Mouse (Mus musculus): ENCODE results near the gene Gse1. TPM values are rescaled to one million over a fixed set of nuclear protein-coding genes. Genes with fewer than 3 reads are reported as not detected.

Gse1 gene
- polyA plus RNA-seq, 1 experiment from 2014 or later, result 23.9 TPM

- H3K4me1 ChIP-seq (replicated peaks; ENCODE audit: control insufficient read depth, insufficient read depth, low read length), result peaks cover 50% of the 10 kb centered on the region
Observed at GRCm38 (mm10) chr8:120374070-120374469, 145.8 kb downstream of the Gse1 start.

GRCm38 (mm10) chr8:120374514-120374913 lies 146.3 kb downstream of the Gse1 start:
- DNase-seq (ENCODE audit: low spot score) (no peak), ATAC-seq (ENCODE audit: low FRiP score) (0 out of 2 replicates have a peak, but pooled peaks have one; percentile 19)
- H3K9me3 ChIP-seq (ENCODE audit: control insufficient read depth, low read length), result no peaks in the 10 kb centered on the region
- H3K9ac ChIP-seq, result peak overlapping the region; percentile 11; the same call in 1 of the 2 replicates
- H3K4me3 ChIP-seq (replicated peaks; ENCODE audit: low read length), result no peak overlapping the region
- no peak overlapping the region for H3K4me2 ChIP-seq (replicated peaks)
- WGBS, result 27% methylated on average over 9 of the region's 9 CpGs
- H3K36me3 ChIP-seq (replicated peaks; ENCODE audit: control insufficient read depth, insufficient read depth), result no peaks in the 10 kb centered on the region
- peak overlapping the region; percentile 69 for H3K27ac ChIP-seq
- no peaks in the 10 kb centered on the region for H3K27me3 ChIP-seq (ENCODE audit: control insufficient read depth, insufficient read depth, low read length)
- peaks cover 51% of the 10 kb centered on the region for H3K4me1 ChIP-seq (replicated peaks; ENCODE audit: control insufficient read depth, insufficient read depth, low read length)

More at GRCm38 (mm10) chr8:120374070-120374469, 145.8 kb downstream of the Gse1 start:
- ATAC-seq (ENCODE audit: low FRiP score) (0 out of 2 replicates have a peak, but pooled peaks have one; percentile 7), DNase-seq (ENCODE audit: low spot score) (no peak)
- Histone ChIP-seq H3K36me3 (replicated peaks; ENCODE audit: control insufficient read depth, insufficient read depth) (no peaks in the 10 kb centered on the region), H3K4me2 (replicated peaks) (no peak overlapping the region), H3K9ac (0 out of 2 replicates have a peak overlapping the region, but pooled peaks have one; percentile 11), H3K27me3 (ENCODE audit: control insufficient read depth, insufficient read depth, low read length) (no peaks in the 10 kb centered on the region), H3K27ac (peak overlapping the region; percentile 69), H3K9me3 (ENCODE audit: control insufficient read depth, low read length) (no peaks in the 10 kb centered on the region), H3K4me3 (replicated peaks; ENCODE audit: low read length) (no peak overlapping the region)
- whole genome bisulfite sequencing, result 77% methylated on average over 1 of the region's 1 CpGs

GRCm38 (mm10) chr8:120375170-120375569 lies 146.9 kb downstream of the Gse1 start:
- H3K36me3 ChIP-seq (replicated peaks; ENCODE audit: control insufficient read depth, insufficient read depth), result no peaks in the 10 kb centered on the region
- whole genome bisulfite sequencing, result 39% methylated on average over 5 of the region's 5 CpGs
- H3K4me2 ChIP-seq (replicated peaks), result no peak overlapping the region
- DNase-seq (ENCODE audit: low spot score) (no peak), ATAC-seq (ENCODE audit: low FRiP score) (peak; percentile 28; the same call in 1 of the 2 replicates)
- no peaks in the 10 kb centered on the region for H3K27me3 ChIP-seq (ENCODE audit: control insufficient read depth, insufficient read depth, low read length)
- peaks cover 51% of the 10 kb centered on the region for H3K4me1 ChIP-seq (replicated peaks; ENCODE audit: control insufficient read depth, insufficient read depth, low read length)
- peak overlapping the region; percentile 69; the same call in 1 of the 2 replicates for H3K27ac ChIP-seq
- H3K9me3 ChIP-seq (ENCODE audit: control insufficient read depth, low read length), result no peaks in the 10 kb centered on the region
- no peak overlapping the region for H3K4me3 ChIP-seq (replicated peaks; ENCODE audit: low read length)
- no peak overlapping the region for H3K9ac ChIP-seq

- H3K27me3 ChIP-seq (ENCODE audit: control insufficient read depth, insufficient read depth, low read length), result no peaks in the 10 kb centered on the region
- DNase-seq (ENCODE audit: low spot score) (no peak), ATAC-seq (ENCODE audit: low FRiP score) (no peak)
- no peak overlapping the region; the same call in 1 of the 2 replicates for H3K27ac ChIP-seq
- H3K9me3 ChIP-seq (ENCODE audit: control insufficient read depth, low read length), result no peaks in the 10 kb centered on the region
- H3K36me3 ChIP-seq (replicated peaks; ENCODE audit: control insufficient read depth, insufficient read depth), result no peaks in the 10 kb centered on the region
- H3K9ac ChIP-seq, result no peak overlapping the region
- no peak overlapping the region for H3K4me2 ChIP-seq (replicated peaks)
- no peak overlapping the region for H3K4me3 ChIP-seq (replicated peaks; ENCODE audit: low read length)
- H3K4me1 ChIP-seq (replicated peaks; ENCODE audit: control insufficient read depth, insufficient read depth, low read length), result peaks cover 61% of the 10 kb centered on the region
- 20% methylated on average over 4 of the region's 4 CpGs for whole genome bisulfite sequencing
Observed at GRCm38 (mm10) chr8:120376215-120376614, 148.0 kb downstream of the Gse1 start.

- H3K4me3 ChIP-seq (replicated peaks; ENCODE audit: low read length), result no peak overlapping the region
- DNase-seq (ENCODE audit: low spot score), result no peak
- ATAC-seq (ENCODE audit: low FRiP score), result no peak
- no peaks in the 10 kb centered on the region for H3K36me3 ChIP-seq (replicated peaks; ENCODE audit: control insufficient read depth, insufficient read depth)
- no peak overlapping the region for H3K9ac ChIP-seq
- H3K27me3 ChIP-seq (ENCODE audit: control insufficient read depth, insufficient read depth, low read length), result no peaks in the 10 kb centered on the region
- H3K4me1 ChIP-seq (replicated peaks; ENCODE audit: control insufficient read depth, insufficient read depth, low read length), result peaks cover 69% of the 10 kb centered on the region
- WGBS, result 36% methylated on average over 22 of the region's 22 CpGs
- peak overlapping the region; percentile 35 for H3K27ac ChIP-seq
- H3K4me2 ChIP-seq (replicated peaks), result no peak overlapping the region
- H3K9me3 ChIP-seq (ENCODE audit: control insufficient read depth, low read length), result no peaks in the 10 kb centered on the region
Observed at GRCm38 (mm10) chr8:120376847-120377802, 148.9 kb downstream of the Gse1 start.

- no peak overlapping the region for H3K4me2 ChIP-seq (replicated peaks)
- H3K27me3 ChIP-seq (ENCODE audit: control insufficient read depth, insufficient read depth, low read length), result no peaks in the 10 kb centered on the region
- no peak for DNase-seq (ENCODE audit: low spot score)
- H3K4me3 ChIP-seq (replicated peaks; ENCODE audit: low read length), result no peak overlapping the region
- no peaks in the 10 kb centered on the region for H3K36me3 ChIP-seq (replicated peaks; ENCODE audit: control insufficient read depth, insufficient read depth)
- ATAC-seq (ENCODE audit: low FRiP score), result no peak
- H3K27ac ChIP-seq, result no peak overlapping the region
- no peak overlapping the region for H3K9ac ChIP-seq
- no peaks in the 10 kb centered on the region for H3K9me3 ChIP-seq (ENCODE audit: control insufficient read depth, low read length)
- H3K4me1 ChIP-seq (replicated peaks; ENCODE audit: control insufficient read depth, insufficient read depth, low read length), result peaks cover 76% of the 10 kb centered on the region
- WGBS, result 65% methylated on average over 7 of the region's 7 CpGs
Observed at GRCm38 (mm10) chr8:120377803-120378189, 149.5 kb downstream of the Gse1 start.

GRCm38 (mm10) chr8:120378306-120378705 lies 150.1 kb downstream of the Gse1 start:
- peaks cover 81% of the 10 kb centered on the region for H3K4me1 ChIP-seq (replicated peaks; ENCODE audit: control insufficient read depth, insufficient read depth, low read length)
- H3K27ac ChIP-seq, result no peak overlapping the region
- 32% methylated on average over 16 of the region's 16 CpGs for WGBS
- no peaks in the 10 kb centered on the region for H3K27me3 ChIP-seq (ENCODE audit: control insufficient read depth, insufficient read depth, low read length)
- ATAC-seq (ENCODE audit: low FRiP score) (no peak), DNase-seq (ENCODE audit: low spot score) (no peak)
- H3K36me3 ChIP-seq (replicated peaks; ENCODE audit: control insufficient read depth, insufficient read depth), result no peaks in the 10 kb centered on the region
- H3K4me2 ChIP-seq (replicated peaks), result no peak overlapping the region
- no peak overlapping the region for H3K4me3 ChIP-seq (replicated peaks; ENCODE audit: low read length)
- H3K9me3 ChIP-seq (ENCODE audit: control insufficient read depth, low read length), result no peaks in the 10 kb centered on the region
- H3K9ac ChIP-seq, result peak overlapping the region; percentile 10; the same call in 1 of the 2 replicates

- Histone ChIP-seq H3K9me3 (ENCODE audit: control insufficient read depth, low read length) (no peaks in the 10 kb centered on the region), H3K4me3 (replicated peaks; ENCODE audit: low read length) (no peak overlapping the region), H3K36me3 (replicated peaks; ENCODE audit: control insufficient read depth, insufficient read depth) (no peaks in the 10 kb centered on the region), H3K4me1 (replicated peaks; ENCODE audit: control insufficient read depth, insufficient read depth, low read length) (peaks cover 86% of the 10 kb centered on the region), H3K27ac (no peak overlapping the region), H3K27me3 (ENCODE audit: control insufficient read depth, insufficient read depth, low read length) (no peaks in the 10 kb centered on the region), H3K9ac (peak overlapping the region; percentile 10; the same call in 1 of the 2 replicates), H3K4me2 (replicated peaks) (no peak overlapping the region)
- 34% methylated on average over 3 of the region's 3 CpGs for WGBS
- DNase-seq (ENCODE audit: low spot score) (no peak), ATAC-seq (ENCODE audit: low FRiP score) (no peak)
Observed at GRCm38 (mm10) chr8:120379015-120379414, 150.8 kb downstream of the Gse1 start.

GRCm38 (mm10) chr8:120381865-120382264 lies 153.6 kb downstream of the Gse1 start:
- Histone ChIP-seq H3K4me1 (replicated peaks; ENCODE audit: control insufficient read depth, insufficient read depth, low read length) (peaks cover 60% of the 10 kb centered on the region), H3K9ac (no peak overlapping the region; the same call in 1 of the 2 replicates), H3K9me3 (ENCODE audit: control insufficient read depth, low read length) (0 out of 2 replicates have a peak, but pooled peaks cover 3% of the 10 kb centered on the region), H3K27ac (peak overlapping the region; percentile 65), H3K4me3 (replicated peaks; ENCODE audit: low read length) (no peak overlapping the region), H3K36me3 (replicated peaks; ENCODE audit: control insufficient read depth, insufficient read depth) (no peaks in the 10 kb centered on the region), H3K4me2 (replicated peaks) (no peak overlapping the region), H3K27me3 (ENCODE audit: control insufficient read depth, insufficient read depth, low read length) (no peaks in the 10 kb centered on the region)
- DNase-seq (ENCODE audit: low spot score), result no peak
- no peak for ATAC-seq (ENCODE audit: low FRiP score)
- 15% methylated on average over 4 of the region's 4 CpGs for WGBS
